Mouse (Mus musculus) intestine, embryonic 16.5 days (tissue): ENCODE results near the gene Spin1. TPM values are rescaled to one million over a fixed set of nuclear protein-coding genes. Genes with fewer than 3 reads are reported as not detected.
A peak's percentile ranks its signal among the peaks of the same experiment; 100 is the strongest.
"Not testable (repeated sequence)": the region's sequence is repeated elsewhere in the genome, so short reads cannot be mapped to it uniquely, and the experiment has no call there.

Source experiments
- ATAC-seq: fragments of 200-750 bp; cut with Nextera tagmentation; 2 replicates; pipeline ENCODE4 v1.8.0; 2017; ENCODE audit warnings: moderate TSS enrichment, moderate library complexity
- H3K27ac ChIP-seq: fragments of 300-500 bp; sonication (generic); 2 replicates; pipeline ENCODE4 v1.5.1; 2014; ENCODE audit warnings: mild to moderate bottlenecking, low read length
- H3K27me3 ChIP-seq: fragments of 300-500 bp; sonication (generic); replicated peaks from 2 replicates; pipeline ENCODE4 v1.6.1; 2014; ENCODE audit warnings: low read length, control low read depth, mixed read lengths; ENCODE audit not compliant: control insufficient read depth, insufficient read depth
- H3K36me3 ChIP-seq: fragments of 300-500 bp; sonication (generic); 2 replicates; pipeline ENCODE4 v1.6.1; 2014; ENCODE audit warnings: low read length, control low read depth; ENCODE audit not compliant: control insufficient read depth, insufficient read depth
- H3K4me1 ChIP-seq: fragments of 300-500 bp; sonication (generic); 2 replicates; pipeline ENCODE4 v1.6.1; 2014; ENCODE audit warnings: low read length, control low read depth, mixed read lengths; ENCODE audit not compliant: control insufficient read depth, insufficient read depth
- H3K4me2 ChIP-seq: fragments of 300-500 bp; sonication (generic); 2 replicates; pipeline ENCODE4 v1.6.1; 2014; ENCODE audit warnings: low read depth, low read length, control low read depth
- H3K4me3 ChIP-seq: fragments of 300-500 bp; sonication (generic); 2 replicates; pipeline ENCODE4 v1.5.1; 2014; ENCODE audit warnings: mild to moderate bottlenecking, low read length
- H3K9ac ChIP-seq: fragments of 300-500 bp; sonication (generic); 2 replicates; pipeline ENCODE4 v1.6.1; 2014; ENCODE audit warnings: low read depth, low read length
- H3K9me3 ChIP-seq: fragments of 300-500 bp; sonication (generic); 2 replicates; pipeline ENCODE4 v1.6.1; 2016; ENCODE audit warnings: low read length, control low read depth; ENCODE audit not compliant: control insufficient read depth
- WGBS: fragments of 180-500 bp; shearing (Covaris S2); extraction: QIAGEN DNeasy Blood & Tissue Kit; methylation state at CpG from one replicate; pipeline ENCODE4 v1.1.7; 2014; 5-methylcytosine and 5-hydroxymethylcytosine counted together
- polyA plus RNA-seq: library from polyadenylated mRNA; unstranded; fragments of >200 nt; fragmentation: Nextera tagmentation; extraction: Ambion mirVana; gene quantifications from 2 replicates; pipeline ENCODE4 v1.2.1, GENCODE M21; 2015

The Spin1 gene
- polyA plus RNA-seq, 1 experiment from 2014 or later: 52.3 TPM

GRCm38 (mm10) chr13:51074081-51074680, 26.5 kb upstream of the Spin1 start:
- H3K27me3 ChIP-seq: no peaks in the 10 kb centered on the region
- no peaks in the 10 kb centered on the region for H3K9me3 ChIP-seq
- H3K4me1 ChIP-seq: peaks cover 9% of the 10 kb centered on the region; the same call in 1 of the 2 replicates
- H3K36me3 ChIP-seq: no peaks in the 10 kb centered on the region
- no peak overlapping the region for H3K4me2 ChIP-seq
- H3K4me3 ChIP-seq: no peak overlapping the region
- no peak overlapping the region for H3K27ac ChIP-seq
- WGBS: 68% methylated on average over 6 of the region's 6 CpGs
- H3K9ac ChIP-seq: no peak overlapping the region
- ATAC-seq: no peak

GRCm38 (mm10) chr13:51076191-51076590, 24.5 kb upstream of the Spin1 start:
- WGBS: 94% methylated on average over 14 of the region's 14 CpGs
- not testable (repeated sequence) for ATAC-seq, H3K9ac ChIP-seq

GRCm38 (mm10) chr13:51078586-51078985, 22.1 kb upstream of the Spin1 start:
- not testable (repeated sequence) for H3K4me2 ChIP-seq, H3K4me1 ChIP-seq, H3K36me3 ChIP-seq, H3K9me3 ChIP-seq, H3K27me3 ChIP-seq, H3K9ac ChIP-seq, H3K4me3 ChIP-seq, ATAC-seq, H3K27ac ChIP-seq
- WGBS: 84% methylated on average over 1 of the region's 1 CpGs

More at GRCm38 (mm10) chr13:51076191-51076590, 24.5 kb upstream of the Spin1 start:
- H3K36me3 ChIP-seq, H3K27me3 ChIP-seq, H3K9me3 ChIP-seq, H3K4me1 ChIP-seq, H3K4me2 ChIP-seq, H3K27ac ChIP-seq, H3K4me3 ChIP-seq: not testable (repeated sequence)

- Histone ChIP-seq H3K4me1 (no peaks in the 10 kb centered on the region), H3K27me3 (no peaks in the 10 kb centered on the region), H3K4me3 (no peak overlapping the region), H3K4me2 (no peak overlapping the region), H3K27ac (no peak overlapping the region), H3K36me3 (no peaks in the 10 kb centered on the region), H3K9ac (no peak overlapping the region), H3K9me3 (no peaks in the 10 kb centered on the region)
- WGBS: 81% methylated on average over 2 of the region's 2 CpGs
- ATAC-seq: no peak
Measured at GRCm38 (mm10) chr13:51080801-51081200, 19.9 kb upstream of the Spin1 start.

GRCm38 (mm10) chr13:51084241-51084640, 16.4 kb upstream of the Spin1 start:
- H3K4me1 ChIP-seq: no peaks in the 10 kb centered on the region
- H3K36me3 ChIP-seq: no peaks in the 10 kb centered on the region
- H3K4me2 ChIP-seq: no peak overlapping the region
- H3K27ac ChIP-seq: no peak overlapping the region
- H3K4me3 ChIP-seq: no peak overlapping the region
- no peak overlapping the region for H3K9ac ChIP-seq
- no peak for ATAC-seq
- no peaks in the 10 kb centered on the region for H3K27me3 ChIP-seq
- H3K9me3 ChIP-seq: no peaks in the 10 kb centered on the region

- 95% methylated on average over 11 of the region's 11 CpGs for WGBS
- Histone ChIP-seq H3K36me3 (no peaks in the 10 kb centered on the region), H3K9ac (no peak overlapping the region), H3K27ac (no peak overlapping the region), H3K4me1 (peaks cover 3% of the 10 kb centered on the region), H3K9me3 (no peaks in the 10 kb centered on the region), H3K27me3 (no peaks in the 10 kb centered on the region), H3K4me3 (no peak overlapping the region), H3K4me2 (no peak overlapping the region)
- no peak for ATAC-seq
Measured at GRCm38 (mm10) chr13:51085941-51086340, 14.7 kb upstream of the Spin1 start.

GRCm38 (mm10) chr13:51087253-51087652, 13.4 kb upstream of the Spin1 start:
- no peak overlapping the region for H3K4me3 ChIP-seq
- 91% methylated on average over 4 of the region's 4 CpGs for WGBS
- H3K4me2 ChIP-seq: no peak overlapping the region
- no peak overlapping the region for H3K27ac ChIP-seq
- H3K36me3 ChIP-seq: no peaks in the 10 kb centered on the region
- H3K9ac ChIP-seq: no peak overlapping the region
- H3K4me1 ChIP-seq: peaks cover 3% of the 10 kb centered on the region
- ATAC-seq: no peak
- no peaks in the 10 kb centered on the region for H3K27me3 ChIP-seq
- H3K9me3 ChIP-seq: no peaks in the 10 kb centered on the region

GRCm38 (mm10) chr13:51088207-51088606, 12.5 kb upstream of the Spin1 start:
- Histone ChIP-seq H3K36me3 (no peaks in the 10 kb centered on the region), H3K4me2 (no peak overlapping the region), H3K9ac (no peak overlapping the region), H3K4me3 (no peak overlapping the region), H3K27ac (no peak overlapping the region), H3K27me3 (no peaks in the 10 kb centered on the region), H3K4me1 (peaks cover 3% of the 10 kb centered on the region), H3K9me3 (no peaks in the 10 kb centered on the region)
- 72% methylated on average over 4 of the region's 4 CpGs for WGBS
- ATAC-seq: no peak

- no peak overlapping the region for H3K4me2 ChIP-seq
- no peaks in the 10 kb centered on the region for H3K27me3 ChIP-seq
- H3K4me1 ChIP-seq: peaks cover 3% of the 10 kb centered on the region
- H3K9me3 ChIP-seq: no peaks in the 10 kb centered on the region
- H3K27ac ChIP-seq: no peak overlapping the region
- no peaks in the 10 kb centered on the region for H3K36me3 ChIP-seq
- no peak for ATAC-seq
- no peak overlapping the region for H3K4me3 ChIP-seq
- no peak overlapping the region for H3K9ac ChIP-seq
- WGBS: 82% methylated on average over 4 of the region's 4 CpGs
Measured at GRCm38 (mm10) chr13:51089058-51089457, 11.6 kb upstream of the Spin1 start.

GRCm38 (mm10) chr13:51090105-51090661, 10.5 kb upstream of the Spin1 start:
- H3K4me2 ChIP-seq: no peak overlapping the region
- no peaks in the 10 kb centered on the region for H3K27me3 ChIP-seq
- ATAC-seq: peak; percentile 48; the same call in 1 of the 2 replicates
- H3K27ac ChIP-seq: no peak overlapping the region
- 36% methylated on average over 5 of the region's 5 CpGs for WGBS
- H3K36me3 ChIP-seq: no peaks in the 10 kb centered on the region
- no peak overlapping the region for H3K4me3 ChIP-seq
- H3K4me1 ChIP-seq: peaks cover 3% of the 10 kb centered on the region
- H3K9me3 ChIP-seq: no peaks in the 10 kb centered on the region
- no peak overlapping the region for H3K9ac ChIP-seq
